Mouse (Mus musculus) urinary bladder, postnatal 25 days (tissue): ENCODE data around the gene 4933415A04Rik.

Source experiments
- DNase-seq: peaks from one replicate; pipeline ENCODE4 v3.0.0; 2022; ENCODE audit warnings: low spot score

4933415A04Rik gene

DNA sequence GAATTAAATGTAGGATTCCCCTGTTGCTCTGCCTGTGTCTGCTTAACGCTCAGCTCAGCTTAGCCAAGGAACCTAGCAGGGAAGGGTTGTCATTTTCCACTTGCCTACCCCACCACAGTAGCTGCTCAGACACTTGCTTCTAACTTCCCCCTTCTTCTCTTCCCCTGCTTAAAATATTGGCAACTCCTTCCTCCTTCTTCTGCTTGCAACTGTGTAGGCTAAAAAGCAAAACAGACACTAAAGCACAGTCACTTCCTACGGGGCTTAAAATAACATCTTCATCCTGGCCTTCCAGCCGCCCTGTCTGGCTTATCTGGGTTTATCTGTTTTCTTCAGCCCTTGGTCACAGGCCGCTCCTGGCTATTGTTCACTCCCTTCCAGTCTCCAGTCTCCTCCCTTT is 45.7 kb downstream of the 4933415A04Rik start:
- no peak for DNase-seq

DNA sequence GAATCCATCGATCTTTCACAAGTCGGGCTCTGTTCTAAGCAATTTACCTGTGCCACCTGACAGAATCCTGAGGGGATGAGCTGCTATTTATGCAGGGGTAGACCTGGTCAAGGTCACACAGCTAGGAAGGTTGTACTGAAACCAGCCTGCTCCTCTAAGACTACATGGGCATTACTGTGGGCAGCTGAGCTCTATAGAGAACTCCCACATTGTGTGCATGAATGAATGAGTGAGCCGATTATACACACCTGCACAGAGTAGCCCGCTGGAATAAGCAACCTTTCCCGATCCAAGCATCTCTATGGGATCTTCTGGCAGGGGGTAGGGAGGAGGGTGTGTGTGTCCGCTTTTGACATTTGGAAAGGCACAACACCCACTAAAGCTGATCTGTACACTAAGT is 46.3 kb downstream of the 4933415A04Rik start:
- DNase-seq, result no peak

DNA sequence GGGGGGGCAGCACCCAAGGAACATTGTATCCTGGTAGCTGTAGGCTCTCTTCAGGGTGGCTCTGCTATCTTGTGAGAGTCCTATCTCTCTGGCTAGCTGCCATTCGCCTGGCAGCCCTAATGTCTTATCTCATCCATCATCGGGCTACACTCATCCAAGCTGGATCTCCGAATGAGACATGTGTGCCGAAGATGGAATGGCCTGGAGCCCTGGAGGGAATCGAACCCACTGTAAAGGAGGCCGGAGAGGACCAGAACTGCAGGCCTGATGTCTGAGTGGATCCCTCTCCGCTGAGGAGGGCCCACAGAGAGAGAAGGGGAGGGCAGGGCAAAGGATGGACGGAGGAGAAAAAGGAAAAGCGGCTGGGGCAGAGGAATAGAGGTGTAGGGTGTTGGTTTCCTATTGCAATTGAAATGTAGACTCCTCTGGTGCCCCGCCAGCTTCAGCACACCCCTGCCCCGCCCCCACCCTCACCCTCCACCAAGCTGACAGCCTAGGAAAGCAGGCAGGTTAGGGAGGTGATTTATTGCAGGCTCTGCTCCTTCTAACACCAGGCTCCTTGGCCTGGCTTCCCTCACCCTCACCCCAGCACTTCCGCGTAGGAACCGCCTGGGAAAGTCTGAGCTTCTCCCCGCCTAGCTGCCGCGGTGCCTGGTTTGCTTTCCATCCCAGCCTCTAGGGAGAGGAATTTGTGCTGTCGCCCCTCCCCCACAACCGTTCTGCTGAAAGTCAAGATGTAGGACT is 47.0 kb downstream of the 4933415A04Rik start:
- peak; percentile 44 for DNase-seq

GRCm38 (mm10) chr11:43636761-43637160 is 49.9 kb downstream of the 4933415A04Rik start:
- DNase-seq, result no peak

- no peak for DNase-seq
Observed at GRCm38 (mm10) chr11:43638486-43638885, 51.6 kb downstream of the 4933415A04Rik start.
